Mouse (Mus musculus) intestine, embryonic 14.5 days (tissue): ENCODE measurements around the gene Nsf. TPM values are rescaled to one million over a fixed set of nuclear protein-coding genes. Genes with fewer than 3 reads are reported as not detected.

Experiments used
- ATAC-seq: fragments of 200-750 bp; cut with Nextera tagmentation; replicated peaks from 2 replicates; pipeline ENCODE4 v1.8.0; 2017; ENCODE audit warnings: low read depth, moderate number of reproducible peaks, moderate TSS enrichment, moderate library complexity; ENCODE audit not compliant: low FRiP score, low TSS enrichment
- DNase-seq: peaks from one replicate; pipeline ENCODE4 v3.0.0-alpha.2; 2018; ENCODE audit warnings: low spot score
- H3K27ac ChIP-seq: fragments of 300-500 bp; sonication (generic); 2 replicates; pipeline ENCODE4 v1.5.1; 2014; ENCODE audit warnings: low read depth, mild to moderate bottlenecking, control low read depth
- H3K27me3 ChIP-seq: fragments of 300-500 bp; sonication (generic); replicated peaks from 2 replicates; pipeline ENCODE4 v1.6.1; 2014; ENCODE audit warnings: low read length, control low read depth; ENCODE audit not compliant: control insufficient read depth, insufficient read depth
- H3K36me3 ChIP-seq: fragments of 300-500 bp; sonication (generic); 2 replicates; pipeline ENCODE4 v1.6.1; 2014; ENCODE audit warnings: low read length, control low read depth; ENCODE audit not compliant: control insufficient read depth, insufficient read depth
- H3K4me1 ChIP-seq: fragments of 300-500 bp; sonication (generic); replicated peaks from 2 replicates; pipeline ENCODE4 v1.6.1; 2014; ENCODE audit warnings: low read length, control low read depth, mixed read lengths; ENCODE audit not compliant: control insufficient read depth, insufficient read depth
- H3K4me2 ChIP-seq: fragments of 300-500 bp; sonication (generic); 2 replicates; pipeline ENCODE4 v1.6.1; 2014; ENCODE audit warnings: low read length
- H3K4me3 ChIP-seq: fragments of 300-500 bp; sonication (generic); 2 replicates; pipeline ENCODE4 v1.5.1; 2014; ENCODE audit warnings: low read depth, low read length, control low read depth, mixed read lengths
- H3K9ac ChIP-seq: fragments of 300-500 bp; sonication (generic); 2 replicates; pipeline ENCODE4 v1.6.1; 2014; ENCODE audit warnings: mild to moderate bottlenecking, low read length
- H3K9me3 ChIP-seq: fragments of 300-500 bp; sonication (generic); 2 replicates; pipeline ENCODE4 v1.6.1; 2016; ENCODE audit warnings: low read length, control low read depth; ENCODE audit not compliant: control insufficient read depth
- WGBS: fragments of 180-500 bp; shearing (Covaris S2); extraction: QIAGEN DNeasy Blood & Tissue Kit; methylation state at CpG from one replicate; pipeline ENCODE4 v1.1.7; 2014; 5-methylcytosine and 5-hydroxymethylcytosine counted together
- polyA plus RNA-seq: library from polyadenylated mRNA; unstranded; fragments of >200 nt; fragmentation: Nextera tagmentation; extraction: Ambion mirVana; gene quantifications from 2 replicates; pipeline ENCODE4 v1.2.1, GENCODE M21; 2014

Gene Nsf
- polyA plus RNA-seq, 1 experiment from 2014 or later = 40.8 TPM

DNA sequence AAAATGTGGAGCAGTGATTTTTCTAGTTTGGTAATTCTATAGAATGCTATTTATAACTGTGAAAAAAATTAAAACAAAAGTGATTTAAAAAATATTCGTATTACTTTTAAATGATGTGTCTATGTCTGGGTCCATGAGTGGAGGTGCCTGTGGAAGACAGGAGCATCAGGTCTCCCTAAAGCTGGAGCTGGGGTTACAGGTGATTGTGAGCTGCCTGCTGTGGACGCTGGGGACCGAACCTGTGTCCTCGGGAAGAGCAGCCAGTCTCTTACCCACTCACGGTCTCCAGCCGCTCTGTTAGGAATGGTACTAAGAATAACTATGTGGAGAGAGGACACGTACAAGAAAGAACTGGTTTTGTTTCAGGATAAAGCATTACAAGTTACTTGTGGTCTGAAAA, 97.2 kb downstream of the Nsf start:
- H3K9ac ChIP-seq = no peak overlapping the region
- peaks cover 21% of the 10 kb centered on the region for H3K36me3 ChIP-seq
- no peaks in the 10 kb centered on the region for H3K27me3 ChIP-seq
- 94% methylated on average over 7 of the region's 7 CpGs for WGBS
- DNase-seq (no peak), ATAC-seq (no peak)
- H3K4me2 ChIP-seq = no peak overlapping the region
- no peak overlapping the region for H3K27ac ChIP-seq
- no peaks in the 10 kb centered on the region for H3K4me1 ChIP-seq
- H3K9me3 ChIP-seq = no peaks in the 10 kb centered on the region
- no peak overlapping the region for H3K4me3 ChIP-seq

DNA sequence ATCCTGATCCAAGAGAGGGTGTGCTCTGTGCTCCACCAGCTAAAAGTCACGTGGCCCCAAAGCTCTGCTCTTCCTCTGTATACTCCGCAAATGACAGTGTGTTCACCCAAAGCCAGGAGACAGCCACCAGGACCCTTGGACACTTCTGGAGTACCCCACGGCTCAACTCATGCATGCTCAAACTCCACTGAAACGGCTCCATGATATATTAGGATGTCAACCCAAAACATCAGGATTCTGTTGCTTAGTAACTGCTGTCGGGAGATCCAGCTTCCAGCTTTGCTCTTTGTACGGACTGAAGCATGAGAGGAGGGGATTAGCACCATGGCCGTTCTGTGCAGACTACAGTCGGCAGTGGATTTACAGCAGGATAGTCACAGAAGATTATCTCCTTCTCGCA, 99.6 kb downstream of the Nsf start:
- H3K4me1 ChIP-seq = no peaks in the 10 kb centered on the region
- H3K9ac ChIP-seq = no peak overlapping the region
- ATAC-seq (no peak), DNase-seq (no peak)
- no peak overlapping the region for H3K4me2 ChIP-seq
- H3K4me3 ChIP-seq = no peak overlapping the region
- no peak overlapping the region for H3K27ac ChIP-seq
- H3K36me3 ChIP-seq = peaks cover 12% of the 10 kb centered on the region
- H3K27me3 ChIP-seq = no peaks in the 10 kb centered on the region
- no peaks in the 10 kb centered on the region for H3K9me3 ChIP-seq
- 57% methylated on average over 9 of the region's 9 CpGs for WGBS

DNA sequence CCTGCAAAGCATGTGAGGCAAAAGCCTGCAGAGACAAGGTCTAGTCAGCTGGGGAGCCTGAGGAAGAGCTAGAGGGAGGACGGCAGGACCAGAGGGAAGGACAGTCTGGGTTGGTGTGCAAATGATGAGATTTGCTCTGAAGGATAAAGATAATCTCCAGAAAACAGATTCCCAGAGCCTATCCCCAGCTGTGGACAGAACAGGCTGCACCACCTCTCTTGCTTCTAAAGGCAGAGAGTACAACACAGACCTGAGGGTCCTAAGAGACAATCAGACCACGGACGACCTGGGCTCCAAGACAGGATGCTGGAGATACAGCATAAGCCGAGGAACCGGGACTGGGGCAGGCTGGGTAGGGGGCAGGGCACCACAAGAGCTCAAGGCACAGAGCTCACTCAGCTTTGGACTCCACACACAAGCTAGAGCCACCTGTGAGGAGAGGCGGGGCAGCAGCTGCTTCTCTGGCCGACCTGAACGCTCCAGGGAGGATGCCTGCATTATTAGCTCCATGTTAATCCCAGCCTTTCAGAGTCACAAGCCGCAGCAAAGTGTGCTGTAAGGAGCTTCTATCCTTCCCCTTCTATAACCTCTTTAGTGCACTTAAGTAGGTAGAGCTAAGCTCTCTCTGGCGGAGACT, 100.5 kb downstream of the Nsf start:
- H3K27ac ChIP-seq = no peak overlapping the region
- DNase-seq = no peak
- H3K4me2 ChIP-seq = no peak overlapping the region
- no peak overlapping the region for H3K9ac ChIP-seq
- 56% methylated on average over 10 of the region's 10 CpGs for WGBS
- no peaks in the 10 kb centered on the region for H3K27me3 ChIP-seq
- H3K4me1 ChIP-seq = no peaks in the 10 kb centered on the region
- H3K4me3 ChIP-seq = no peak overlapping the region
- no peaks in the 10 kb centered on the region for H3K9me3 ChIP-seq
- no peak for ATAC-seq
- 0 out of 2 replicates have a peak, but pooled peaks cover 3% of the 10 kb centered on the region for H3K36me3 ChIP-seq

DNA sequence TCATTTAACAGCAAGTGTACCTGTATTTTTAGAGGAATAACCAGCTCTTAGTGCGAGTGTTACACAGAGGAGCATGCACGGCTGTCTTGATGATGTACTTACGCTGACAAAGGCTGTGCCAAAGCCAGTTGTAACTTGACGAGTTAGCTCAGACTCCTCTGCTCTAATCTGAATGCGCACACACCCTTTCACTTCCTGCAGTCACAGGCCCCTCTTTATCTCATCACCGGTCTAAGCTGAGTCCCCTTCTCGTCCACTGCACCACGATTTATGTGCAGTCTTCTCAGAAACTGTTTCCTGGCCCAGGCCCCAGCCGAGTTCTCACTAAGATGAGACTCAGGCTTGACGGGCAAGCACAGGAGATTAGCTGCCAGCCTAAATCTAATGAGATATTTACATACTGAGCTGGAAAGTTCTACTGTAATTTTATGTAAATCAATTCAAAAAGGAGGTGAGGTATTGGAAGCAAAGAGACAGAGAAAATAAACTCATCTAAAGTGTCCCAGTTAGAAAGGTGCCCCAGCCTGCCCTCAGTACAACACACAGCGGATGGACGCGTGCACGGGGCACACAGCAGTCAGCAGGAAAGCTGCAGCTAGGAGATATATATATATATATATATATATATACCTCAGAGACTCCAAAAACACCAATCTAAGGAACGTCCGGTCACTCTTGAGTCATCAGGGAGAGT, 101.1 kb downstream of the Nsf start:
- Histone ChIP-seq H3K27me3 (no peaks in the 10 kb centered on the region), H3K4me2 (no peak overlapping the region), H3K9me3 (no peaks in the 10 kb centered on the region), H3K4me3 (no peak overlapping the region), H3K36me3 (0 out of 2 replicates have a peak, but pooled peaks cover 2% of the 10 kb centered on the region), H3K4me1 (no peaks in the 10 kb centered on the region), H3K9ac (no peak overlapping the region), H3K27ac (no peak overlapping the region)
- no peak for DNase-seq
- no peak for ATAC-seq
- 64% methylated on average over 16 of the region's 16 CpGs for WGBS

DNA sequence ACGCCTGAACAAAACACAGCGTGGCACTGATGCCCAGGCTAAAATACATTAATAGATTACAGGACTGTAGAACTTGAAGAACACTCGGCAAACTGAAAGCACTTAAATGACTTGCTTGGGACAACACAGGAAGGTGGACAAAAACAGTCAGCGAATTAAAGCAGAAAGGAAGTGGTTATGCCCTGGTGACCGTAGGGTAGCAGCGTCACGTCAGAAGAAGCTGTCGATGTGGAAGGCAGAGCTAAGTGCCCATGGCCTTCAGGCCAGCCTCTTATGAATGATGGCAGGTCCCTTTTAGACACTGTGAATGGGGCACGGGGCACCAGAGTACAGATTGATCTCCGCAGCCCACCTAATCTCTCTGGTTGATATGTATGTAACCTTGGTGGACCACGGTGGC, 105.6 kb downstream of the Nsf start:
- H3K27me3 ChIP-seq = no peaks in the 10 kb centered on the region

DNA sequence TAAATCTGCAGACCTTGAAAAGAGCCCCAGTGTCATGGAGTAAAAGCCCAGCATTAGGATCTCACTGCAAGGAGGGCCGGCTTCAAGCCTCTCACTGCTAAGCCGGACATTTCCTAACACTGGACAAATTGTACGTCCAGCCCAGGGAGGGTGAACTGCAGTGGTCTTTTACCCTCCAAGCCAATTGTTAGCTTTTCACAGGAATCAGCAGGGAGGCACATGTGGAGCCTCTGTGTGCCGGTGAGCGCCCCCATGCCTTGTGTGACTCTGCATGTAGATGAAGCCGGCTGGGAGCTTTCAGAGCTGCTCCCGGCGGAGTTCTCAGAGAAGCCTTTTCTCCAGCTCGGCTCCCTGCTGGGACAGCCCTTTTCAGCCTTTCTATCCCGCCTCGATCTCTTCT, 113.0 kb downstream of the Nsf start:
- H3K9me3 ChIP-seq = no peaks in the 10 kb centered on the region
- H3K27ac ChIP-seq = no peak overlapping the region
- no peak for ATAC-seq
- no peak overlapping the region for H3K4me2 ChIP-seq
- DNase-seq = peak; percentile 55
- H3K9ac ChIP-seq = no peak overlapping the region
- 23% methylated on average over 11 of the region's 11 CpGs for WGBS
- H3K27me3 ChIP-seq = no peaks in the 10 kb centered on the region
- H3K4me1 ChIP-seq = no peaks in the 10 kb centered on the region
- H3K36me3 ChIP-seq = no peaks in the 10 kb centered on the region
- H3K4me3 ChIP-seq = no peak overlapping the region

More for the DNA sequence above, 105.6 kb downstream of the Nsf start:
- ATAC-seq (no peak), DNase-seq (no peak)
- Histone ChIP-seq H3K4me2 (no peak overlapping the region), H3K4me1 (no peaks in the 10 kb centered on the region), H3K36me3 (no peaks in the 10 kb centered on the region), H3K27ac (no peak overlapping the region), H3K4me3 (no peak overlapping the region), H3K9ac (no peak overlapping the region), H3K9me3 (no peaks in the 10 kb centered on the region)
- WGBS = 90% methylated on average over 11 of the region's 11 CpGs

DNA sequence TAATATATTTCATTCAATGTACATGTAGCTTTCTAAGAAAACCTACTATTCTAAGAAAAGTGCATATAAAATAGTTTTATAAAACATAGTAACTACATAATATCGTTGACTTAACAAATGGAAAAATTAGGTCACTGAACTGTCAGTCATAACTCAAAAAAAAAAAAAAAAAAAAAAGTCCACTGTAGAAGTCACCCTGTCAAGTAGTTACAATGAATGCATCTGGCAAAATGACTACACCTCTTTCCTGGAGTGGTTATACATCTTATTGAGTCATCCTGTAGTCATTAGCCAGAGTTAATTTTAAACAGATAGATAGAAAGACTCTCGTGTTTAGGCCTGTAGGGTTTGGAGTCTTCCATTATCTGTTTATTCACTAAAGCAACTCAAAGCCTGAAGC, 114.9 kb downstream of the Nsf start:
- Histone ChIP-seq H3K4me2 (no peak overlapping the region), H3K27ac (no peak overlapping the region), H3K36me3 (no peaks in the 10 kb centered on the region), H3K27me3 (no peaks in the 10 kb centered on the region), H3K9ac (no peak overlapping the region), H3K4me3 (no peak overlapping the region), H3K4me1 (no peaks in the 10 kb centered on the region), H3K9me3 (no peaks in the 10 kb centered on the region)
- DNase-seq (no peak), ATAC-seq (no peak)
- WGBS = 63% methylated on average over 2 of the region's 2 CpGs

DNA sequence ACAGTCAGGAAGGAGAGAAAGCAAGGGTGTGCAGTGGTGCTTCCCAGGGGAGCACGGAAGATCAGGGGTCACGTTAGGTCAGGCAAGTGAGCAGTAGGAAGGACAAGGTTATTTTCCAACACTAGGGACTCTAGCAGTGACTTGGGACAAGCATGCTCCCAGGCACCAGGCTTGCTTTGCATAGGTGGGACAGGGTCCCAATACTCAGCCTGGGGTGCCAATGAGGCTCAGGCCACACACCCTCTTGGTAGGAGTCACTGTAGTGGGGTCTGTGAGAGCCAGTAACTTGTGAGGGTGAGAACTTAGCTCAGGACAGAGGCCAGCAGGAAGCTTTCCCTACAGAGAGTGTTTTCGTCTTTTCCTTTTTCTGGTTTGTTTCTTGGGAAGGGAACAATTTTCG, 121.5 kb downstream of the Nsf start:
- DNase-seq (no peak), ATAC-seq (no peak)
- H3K9ac ChIP-seq = no peak overlapping the region
- H3K4me1 ChIP-seq = no peaks in the 10 kb centered on the region
- H3K36me3 ChIP-seq = peaks cover 3% of the 10 kb centered on the region; the same call in 1 of the 2 replicates
- H3K27me3 ChIP-seq = no peaks in the 10 kb centered on the region
- 82% methylated on average over 4 of the region's 4 CpGs for WGBS
- H3K27ac ChIP-seq = no peak overlapping the region
- H3K4me3 ChIP-seq = no peak overlapping the region
- no peak overlapping the region for H3K4me2 ChIP-seq
- H3K9me3 ChIP-seq = no peaks in the 10 kb centered on the region

DNA sequence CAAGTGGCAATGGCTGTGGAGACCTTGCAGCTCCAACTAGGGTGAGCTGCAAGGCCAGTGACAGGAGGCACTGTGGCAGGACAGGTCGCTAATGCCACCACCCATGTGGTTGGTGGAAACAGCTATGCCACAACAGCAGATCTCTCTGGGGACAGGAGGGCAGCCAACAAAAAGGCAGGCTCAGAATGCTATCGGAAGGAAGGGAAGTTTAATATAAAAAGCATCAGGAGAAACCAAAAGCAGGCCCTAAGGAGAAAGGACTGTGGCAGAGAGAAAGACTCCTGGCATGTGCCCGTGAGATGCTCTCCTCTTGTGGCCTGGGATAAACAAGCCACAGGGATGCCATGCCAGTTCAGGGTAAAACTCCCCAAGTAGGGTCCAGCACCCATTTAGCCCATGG, 122.1 kb downstream of the Nsf start:
- WGBS = 89% methylated on average over 3 of the region's 3 CpGs
- ATAC-seq (no peak), DNase-seq (no peak)

More for the DNA sequence above, 122.1 kb downstream of the Nsf start:
- no peak overlapping the region for H3K27ac ChIP-seq
- H3K36me3 ChIP-seq = peaks cover 3% of the 10 kb centered on the region; the same call in 1 of the 2 replicates
- H3K4me1 ChIP-seq = no peaks in the 10 kb centered on the region
- no peaks in the 10 kb centered on the region for H3K27me3 ChIP-seq
- H3K9me3 ChIP-seq = no peaks in the 10 kb centered on the region
- no peak overlapping the region for H3K4me2 ChIP-seq
- H3K9ac ChIP-seq = no peak overlapping the region
- no peak overlapping the region for H3K4me3 ChIP-seq
